Mouse (Mus musculus): ENCODE results near the gene Mapk8. TPM values are rescaled to one million over a fixed set of nuclear protein-coding genes. Genes with fewer than 3 reads are reported as not detected.

Mapk8 gene
- total and polyA plus RNA-seq, 3 experiments = 27.5 to 47.5 TPM; not detected in 1

DNA sequence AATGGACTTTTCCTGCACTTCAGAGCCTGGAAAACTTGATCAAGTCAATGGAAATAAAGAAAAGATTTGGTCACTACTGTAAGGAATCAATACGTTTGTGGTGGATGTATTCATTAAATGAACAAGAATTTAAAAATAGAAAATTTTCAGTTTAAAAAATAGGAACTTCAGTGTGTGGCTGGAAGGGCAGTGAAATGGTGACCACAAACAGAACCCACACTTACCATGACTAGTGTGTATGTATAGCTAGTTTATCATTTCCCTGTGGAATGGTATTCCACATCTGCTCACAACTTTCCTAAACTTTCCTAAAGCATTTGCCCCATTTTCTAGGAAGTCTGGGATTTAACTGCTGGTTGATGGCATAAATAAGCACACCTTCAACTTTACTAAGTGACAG lies 24.0 kb downstream of the Mapk8 start:
- TF ChIP-seq EP300 (IDR thresholded peaks at IDR 0.05; ENCODE audit: low read depth in 1 of 2, low read length in 2 of 2) = 0 out of 4 replicates have a peak, but pooled peaks of 1 of the 2 experiments have one; percentile 18
- TF ChIP-seq USF2 (IDR thresholded peaks at IDR 0.05; ENCODE audit: borderline replicate concordance in 1 of 2, insufficient read depth in 1 of 2, low read depth in 1 of 2, low read length in 2 of 2) = no peak
- Histone ChIP-seq H3K36me3 (ENCODE audit: control insufficient read depth in 1 of 2, insufficient read depth in 2 of 2, low read length in 2 of 2) (peaks cover 0 to 15% of the 10 kb centered on the region in 2 experiments; a peak in 2 of 4 replicates), H3K4me1 (ENCODE audit: control insufficient read depth in 1 of 2, insufficient read depth in 2 of 2, low read length in 2 of 2) (peaks cover 6 to 22% of the 10 kb centered on the region in 2 experiments), H3K4me3 (ENCODE audit: control insufficient read depth in 1 of 2, insufficient read depth in 1 of 2, low read depth in 2 of 2, low read length in 2 of 2) (no peak overlapping the region), H3K27me3 (ENCODE audit: control insufficient read depth in 1 of 2, insufficient read depth in 2 of 2, low read length in 2 of 2) (no peaks in the 10 kb centered on the region), H3K9ac (ENCODE audit: control insufficient read depth, low read depth, low read length, poor library complexity, severe bottlenecking) (no peak overlapping the region), H3K27ac (ENCODE audit: control insufficient read depth, low read depth, low read length) (no peak overlapping the region), H3K79me2 (ENCODE audit: control insufficient read depth, insufficient read depth, low read length, poor library complexity) (peaks cover 31% of the 10 kb centered on the region), H3K9me3 (replicated peaks; ENCODE audit: insufficient read depth, low read length) (no peaks in the 10 kb centered on the region)
- DNase-seq (ENCODE audit: low read depth, low spot score) = peak; percentile 30

DNA sequence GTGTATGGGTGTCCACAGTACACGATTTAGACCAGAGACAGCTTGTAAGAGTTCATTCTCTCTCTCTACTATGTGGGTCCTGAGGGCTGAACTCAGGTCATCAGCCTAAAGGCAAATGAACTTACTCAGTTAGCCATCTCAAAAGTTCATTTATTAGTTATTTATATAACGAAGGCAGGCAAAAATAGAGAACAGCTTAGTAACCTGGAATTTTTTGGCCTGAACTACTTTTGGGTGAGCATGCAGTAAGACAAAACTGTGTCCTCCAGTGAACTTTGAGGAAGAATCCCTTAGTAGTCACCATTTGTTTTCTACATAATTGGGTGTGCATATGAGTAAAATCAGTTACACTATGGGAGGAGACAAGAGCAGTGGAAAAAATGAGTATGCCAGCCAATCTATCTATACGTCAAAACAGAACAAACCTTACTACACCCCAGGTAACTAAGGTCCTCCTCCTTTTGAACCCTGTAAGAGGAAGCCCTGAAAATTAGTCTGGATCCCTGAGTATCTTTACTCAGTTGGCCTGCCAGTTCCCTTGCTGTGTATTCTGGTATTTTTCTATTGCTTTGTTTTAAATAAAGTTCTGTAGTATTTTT lies 28.5 kb downstream of the Mapk8 start:
- no peak overlapping the region for H3K4me3 ChIP-seq (ENCODE audit: control insufficient read depth in 1 of 2, insufficient read depth in 1 of 2, low read depth in 2 of 2, low read length in 2 of 2)
- H3K27ac ChIP-seq (ENCODE audit: control insufficient read depth, low read depth, low read length) = no peak overlapping the region
- H3K4me1 ChIP-seq (ENCODE audit: control insufficient read depth in 1 of 2, insufficient read depth in 2 of 2, low read length in 2 of 2) = peaks cover 3 to 11% of the 10 kb centered on the region in 2 experiments; a peak in 3 of 4 replicates
- peaks cover 27% of the 10 kb centered on the region for H3K79me2 ChIP-seq (ENCODE audit: control insufficient read depth, insufficient read depth, low read length, poor library complexity)
- no peak overlapping the region for H3K9ac ChIP-seq (ENCODE audit: control insufficient read depth, low read depth, low read length, poor library complexity, severe bottlenecking)
- TF ChIP-seq MAFK (IDR thresholded peaks at IDR 0.05; ENCODE audit: borderline replicate concordance, low read depth, low read length) = no peak
- TF ChIP-seq CTCF (IDR thresholded peaks at IDR 0.05 in 2 of 3, conservative IDR thresholded peaks at IDR 0.05 in 1 of 3; ENCODE audit: control insufficient read depth in 1 of 3, insufficient read depth in 1 of 3, low read depth in 2 of 3, low read length in 3 of 3, poor library complexity in 1 of 3, severe bottlenecking in 1 of 3) = no peak
- TF ChIP-seq TCF12 (IDR thresholded peaks at IDR 0.05; ENCODE audit: low read depth, low read length) = no peak
- no peak for TF ChIP-seq NRF1 (IDR thresholded peaks at IDR 0.05; ENCODE audit: insufficient read depth, low read depth, low read length, poor library complexity, severe bottlenecking)
- no peak for TF ChIP-seq TBP (IDR thresholded peaks at IDR 0.05; ENCODE audit: low read depth, low read length)
- H3K27me3 ChIP-seq (ENCODE audit: control insufficient read depth in 1 of 2, insufficient read depth in 2 of 2, low read length in 2 of 2) = no peaks in the 10 kb centered on the region
- no peak for DNase-seq (ENCODE audit: low read depth, low spot score)
- peaks cover 0 to 7% of the 10 kb centered on the region in 2 experiments; a peak in 3 of 4 replicates for H3K36me3 ChIP-seq (ENCODE audit: control insufficient read depth in 1 of 2, insufficient read depth in 2 of 2, low read length in 2 of 2)
- no peaks in the 10 kb centered on the region for H3K9me3 ChIP-seq (replicated peaks; ENCODE audit: insufficient read depth, low read length)

DNA sequence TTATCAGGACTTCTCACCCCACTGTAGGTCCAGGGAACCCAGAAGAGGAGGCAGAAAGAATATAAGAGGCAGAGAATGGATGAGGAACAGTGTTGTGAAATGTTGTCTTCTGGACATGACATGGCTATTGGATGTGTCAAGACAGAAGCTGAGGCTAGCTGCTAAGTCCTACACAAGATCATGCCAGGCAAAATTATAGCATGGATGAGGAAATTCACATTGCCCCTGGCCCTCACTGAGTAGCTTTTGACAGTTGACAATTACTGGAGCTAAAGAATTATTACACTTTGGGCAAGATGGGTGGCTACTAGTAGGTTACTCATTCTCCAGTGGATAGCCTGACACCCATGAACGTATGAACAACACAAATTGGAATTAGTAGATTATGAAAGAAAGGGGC lies 31.2 kb downstream of the Mapk8 start:
- no peak overlapping the region for H3K27ac ChIP-seq (ENCODE audit: control insufficient read depth, low read depth, low read length)
- DNase-seq (ENCODE audit: low read depth, low spot score) = no peak
- H3K79me2 ChIP-seq (ENCODE audit: control insufficient read depth, insufficient read depth, low read length, poor library complexity) = peaks cover 23% of the 10 kb centered on the region
- H3K9me3 ChIP-seq (replicated peaks; ENCODE audit: insufficient read depth, low read length) = no peaks in the 10 kb centered on the region
- peaks cover 0 to 3% of the 10 kb centered on the region in 2 experiments; a peak in 3 of 4 replicates for H3K4me1 ChIP-seq (ENCODE audit: control insufficient read depth in 1 of 2, insufficient read depth in 2 of 2, low read length in 2 of 2)
- no peak overlapping the region for H3K4me3 ChIP-seq (ENCODE audit: control insufficient read depth in 1 of 2, insufficient read depth in 1 of 2, low read depth in 2 of 2, low read length in 2 of 2)
- TF ChIP-seq ZNF384 (IDR thresholded peaks at IDR 0.05; ENCODE audit: low read depth, low read length) = no peak
- TF ChIP-seq CHD2 (IDR thresholded peaks at IDR 0.05; ENCODE audit: low read length) = no peak
- no peak for TF ChIP-seq ETS1 (IDR thresholded peaks at IDR 0.05; ENCODE audit: low read depth, low read length)
- TF ChIP-seq UBTF (IDR thresholded peaks at IDR 0.05; ENCODE audit: borderline replicate concordance, insufficient read depth, low read depth, low read length) = no peak
- no peak for TF ChIP-seq GABPA (IDR thresholded peaks at IDR 0.05; ENCODE audit: low read depth, low read length)
- TF ChIP-seq MAFK (IDR thresholded peaks at IDR 0.05; ENCODE audit: borderline replicate concordance, low read depth, low read length) = no peak
- TF ChIP-seq NELFE (IDR thresholded peaks at IDR 0.05; ENCODE audit: low read depth, low read length) = no peak
- TF ChIP-seq KAT2A (conservative IDR thresholded peaks at IDR 0.05; ENCODE audit: low read depth, low read length) = no peak
- no peak for TF ChIP-seq SIN3A (IDR thresholded peaks at IDR 0.05; ENCODE audit: low read length)
- no peak for TF ChIP-seq TAL1 (IDR thresholded peaks at IDR 0.05; ENCODE audit: low read length)
- H3K36me3 ChIP-seq (ENCODE audit: control insufficient read depth in 1 of 2, insufficient read depth in 2 of 2, low read length in 2 of 2) = peaks cover 0 to 2% of the 10 kb centered on the region in 2 experiments; a peak in 1 of 4 replicates
- no peaks in the 10 kb centered on the region for H3K27me3 ChIP-seq (ENCODE audit: control insufficient read depth in 1 of 2, insufficient read depth in 2 of 2, low read length in 2 of 2)
- H3K9ac ChIP-seq (ENCODE audit: control insufficient read depth, low read depth, low read length, poor library complexity, severe bottlenecking) = no peak overlapping the region
